Mouse (Mus musculus): ENCODE data around the gene H2-T22. TPM values are rescaled to one million over a fixed set of nuclear protein-coding genes. Genes with fewer than 3 reads are reported as not detected.

The H2-T22 gene
- polyA plus RNA-seq, 1 experiment from 2014 or later: 7.1 TPM

DNA sequence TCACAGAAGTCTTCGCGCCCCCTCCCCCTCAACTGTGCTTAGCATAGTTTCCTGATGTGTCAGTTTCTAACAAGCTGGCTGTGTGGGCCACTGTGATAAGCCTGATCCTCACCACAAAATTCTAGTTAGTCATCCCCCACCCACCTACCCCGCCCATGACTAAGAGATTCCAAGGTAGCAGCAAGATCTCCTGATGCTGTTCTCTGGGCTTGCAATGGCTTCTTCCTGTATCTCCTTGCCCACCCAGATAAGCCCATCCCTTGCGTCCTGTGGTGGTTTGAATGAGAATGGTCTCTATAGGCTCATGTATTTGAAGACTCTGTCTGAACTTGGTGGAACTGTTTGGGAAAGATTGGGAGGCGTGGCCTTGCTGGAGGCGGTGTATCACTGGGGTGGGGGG, 40.6 kb downstream of the H2-T22 start:
- Histone ChIP-seq H3K4me3 (no peak overlapping the region), H3K27ac (replicated peaks) (no peak overlapping the region), H3K9me3 (no peaks in the 10 kb centered on the region), H3K27me3 (no peaks in the 10 kb centered on the region), H3K4me2 (no peak overlapping the region), H3K9ac (no peak overlapping the region), H3K36me3 (peaks cover 12% of the 10 kb centered on the region; the same call in 1 of the 2 replicates), H3K4me1 (replicated peaks) (peaks cover 16% of the 10 kb centered on the region; the same call in 1 of the 2 replicates)
- no peak for ATAC-seq (ENCODE audit: low read depth)
- WGBS: 98% methylated on average over 6 of the region's 6 CpGs

- Histone ChIP-seq H3K27ac (replicated peaks) (no peak overlapping the region), H3K9me3 (no peaks in the 10 kb centered on the region), H3K4me2 (no peak overlapping the region), H3K4me3 (no peak overlapping the region), H3K27me3 (no peaks in the 10 kb centered on the region), H3K4me1 (replicated peaks) (peaks cover 21% of the 10 kb centered on the region), H3K9ac (no peak overlapping the region), H3K36me3 (peaks cover 5% of the 10 kb centered on the region; the same call in 1 of the 2 replicates)
- 94% methylated on average over 12 of the region's 12 CpGs for WGBS
- no peak for ATAC-seq (ENCODE audit: low read depth)
Observed at GRCm38 (mm10) chr17:36001121-36001897, 41.2 kb downstream of the H2-T22 start.

DNA sequence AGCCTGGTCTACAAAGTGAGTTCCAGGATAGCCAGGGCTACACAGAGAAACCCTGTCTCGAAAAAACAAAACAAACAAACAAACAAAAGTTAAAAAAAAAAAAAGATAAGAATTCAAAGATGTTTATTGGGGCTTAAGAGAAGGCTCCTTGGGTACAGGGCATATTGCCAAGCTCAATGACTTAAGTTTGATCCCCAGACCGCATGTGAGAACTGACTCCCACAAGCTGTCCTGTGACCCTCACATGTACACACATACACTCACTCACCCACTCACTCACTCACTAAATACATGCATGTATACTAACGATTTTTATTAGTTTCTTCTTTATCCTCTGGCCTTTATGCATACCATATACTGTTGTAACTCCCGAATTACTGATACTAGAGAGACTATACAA, 42.2 kb downstream of the H2-T22 start:
- no peaks in the 10 kb centered on the region for H3K9me3 ChIP-seq
- no peak overlapping the region for H3K9ac ChIP-seq
- no peak overlapping the region for H3K4me2 ChIP-seq
- no peak overlapping the region for H3K4me3 ChIP-seq
- WGBS: 85% methylated on average over 4 of the region's 4 CpGs
- H3K27me3 ChIP-seq: no peaks in the 10 kb centered on the region
- H3K4me1 ChIP-seq (replicated peaks): peaks cover 31% of the 10 kb centered on the region
- H3K36me3 ChIP-seq: no peaks in the 10 kb centered on the region
- H3K27ac ChIP-seq (replicated peaks): no peak overlapping the region
- ATAC-seq (ENCODE audit: low read depth): no peak

GRCm38 (mm10) chr17:35999356-35999755, 43.2 kb downstream of the H2-T22 start:
- Histone ChIP-seq H3K4me1 (replicated peaks) (peaks cover 35% of the 10 kb centered on the region), H3K27ac (replicated peaks) (no peak overlapping the region), H3K27me3 (no peaks in the 10 kb centered on the region), H3K4me2 (no peak overlapping the region), H3K9me3 (no peaks in the 10 kb centered on the region), H3K4me3 (no peak overlapping the region), H3K36me3 (no peaks in the 10 kb centered on the region), H3K9ac (no peak overlapping the region)
- no peak for ATAC-seq (ENCODE audit: low read depth)
- 92% methylated on average over 7 of the region's 7 CpGs for WGBS

DNA sequence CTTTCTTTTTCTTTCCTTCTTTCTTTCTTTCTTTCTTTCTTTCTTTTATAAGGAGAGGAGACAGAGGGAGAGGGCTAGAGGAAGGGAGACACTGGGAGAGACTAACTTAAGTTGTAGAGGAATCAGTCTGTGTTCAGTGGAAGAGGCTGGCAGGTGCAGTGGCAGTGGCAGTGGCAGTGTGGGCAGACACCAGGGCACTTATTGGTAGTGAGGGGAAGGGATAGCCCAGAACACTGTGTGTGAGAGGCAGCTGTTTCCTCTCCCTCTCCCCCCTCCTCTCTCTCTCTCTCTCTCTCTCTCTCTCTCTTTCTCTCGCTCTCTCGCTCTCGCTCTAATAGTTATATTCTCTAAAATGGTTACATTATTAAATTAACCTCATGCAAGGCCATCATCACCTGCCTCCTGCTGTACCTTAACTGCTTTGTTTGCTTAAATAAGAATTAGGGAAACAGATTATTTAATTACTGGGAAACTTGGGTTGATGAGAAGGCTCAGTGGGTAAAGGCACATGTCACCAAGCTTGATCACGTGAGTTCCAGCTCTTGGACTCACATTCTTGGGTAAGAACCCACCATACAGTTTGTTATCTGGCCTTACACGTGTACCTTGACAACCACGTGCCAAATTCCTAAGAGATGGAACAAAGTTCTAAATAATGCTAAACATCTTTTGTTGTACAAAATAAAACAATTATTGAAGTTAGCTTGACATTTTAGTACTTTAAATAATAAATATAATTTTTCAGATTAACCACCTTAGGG, 43.8 kb downstream of the H2-T22 start:
- Histone ChIP-seq H3K4me1 (replicated peaks) (peaks cover 35% of the 10 kb centered on the region), H3K27ac (replicated peaks) (no peak overlapping the region), H3K27me3 (no peaks in the 10 kb centered on the region), H3K9me3 (no peaks in the 10 kb centered on the region), H3K9ac (no peak overlapping the region), H3K4me3 (no peak overlapping the region), H3K4me2 (no peak overlapping the region), H3K36me3 (no peaks in the 10 kb centered on the region)
- no peak for ATAC-seq (ENCODE audit: low read depth)
- WGBS: 86% methylated on average over 6 of the region's 6 CpGs

DNA sequence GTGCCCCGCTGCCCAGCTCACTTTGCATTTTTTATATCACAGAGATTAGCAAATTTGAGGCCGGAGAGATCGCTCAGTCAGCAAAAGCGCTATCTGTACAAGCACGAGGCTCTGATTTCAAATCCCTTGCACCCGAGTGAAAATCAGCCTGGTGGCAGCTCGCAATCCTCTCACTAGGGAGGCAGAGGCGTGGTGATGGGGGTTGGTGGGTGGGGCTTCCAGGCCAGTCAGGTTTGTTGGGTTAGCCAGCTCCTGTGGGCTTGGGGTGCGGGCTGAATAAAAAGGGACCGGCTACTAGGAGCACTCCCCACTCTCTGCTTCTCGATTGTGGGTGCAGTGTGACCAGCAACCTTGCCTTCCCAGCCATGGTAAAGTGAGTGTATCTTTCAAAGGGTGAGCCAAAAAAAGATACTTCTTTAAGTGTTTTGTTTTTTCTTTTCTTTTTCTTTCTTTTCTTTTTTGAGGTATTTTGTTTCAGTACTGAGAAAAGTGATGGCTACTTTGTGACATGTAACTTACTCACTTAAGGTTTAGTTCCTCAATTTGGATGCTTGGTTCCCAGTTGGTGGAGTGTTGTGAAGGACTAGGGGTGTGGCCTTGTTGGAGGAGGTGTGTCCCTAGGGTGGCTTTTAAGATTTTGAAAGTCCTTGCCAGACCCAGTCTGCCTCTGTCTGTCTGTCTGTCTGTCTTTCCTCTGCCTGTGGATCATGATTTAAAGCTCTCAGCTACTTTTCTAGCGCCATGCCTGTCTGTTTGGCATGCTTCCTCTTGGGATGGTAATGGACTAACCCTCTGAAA, 44.6 kb downstream of the H2-T22 start:
- Histone ChIP-seq H3K27ac (replicated peaks) (no peak overlapping the region), H3K9me3 (no peaks in the 10 kb centered on the region), H3K9ac (0 out of 2 replicates have a peak overlapping the region, but pooled peaks have one; percentile 4), H3K4me1 (replicated peaks) (peaks cover 35% of the 10 kb centered on the region), H3K27me3 (no peaks in the 10 kb centered on the region), H3K36me3 (no peaks in the 10 kb centered on the region), H3K4me3 (no peak overlapping the region), H3K4me2 (no peak overlapping the region)
- WGBS: 64% methylated on average over 12 of the region's 12 CpGs
- ATAC-seq (ENCODE audit: low read depth): no peak

GRCm38 (mm10) chr17:35996949-35997348, 45.6 kb downstream of the H2-T22 start:
- H3K27me3 ChIP-seq: no peaks in the 10 kb centered on the region
- peaks cover 35% of the 10 kb centered on the region for H3K4me1 ChIP-seq (replicated peaks)
- no peak overlapping the region for H3K4me2 ChIP-seq
- no peaks in the 10 kb centered on the region for H3K36me3 ChIP-seq
- H3K9me3 ChIP-seq: no peaks in the 10 kb centered on the region
- peak; percentile 52 for ATAC-seq (ENCODE audit: low read depth)
- no peak overlapping the region for H3K9ac ChIP-seq
- WGBS: 4% methylated on average over 11 of the region's 11 CpGs
- H3K4me3 ChIP-seq: no peak overlapping the region
- H3K27ac ChIP-seq (replicated peaks): no peak overlapping the region

DNA sequence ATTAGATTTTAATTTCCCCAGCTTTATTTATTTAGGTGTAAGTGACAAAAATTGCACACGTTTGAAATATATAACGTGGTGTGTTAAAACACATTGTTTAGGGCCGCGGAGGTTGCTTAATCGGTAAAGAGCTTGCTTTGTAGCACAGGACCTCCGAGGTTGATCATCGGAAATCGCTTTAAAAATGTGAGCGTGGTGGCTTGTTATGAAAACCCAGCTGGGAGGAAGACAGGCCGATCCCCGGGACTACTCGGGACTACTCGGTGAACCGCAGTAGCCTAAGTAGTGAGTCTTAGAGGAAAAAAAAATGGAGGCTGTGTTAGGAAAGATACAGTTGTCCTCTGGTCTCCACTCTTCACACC, 47.7 kb downstream of the H2-T22 start:
- 6% methylated on average over 14 of the region's 14 CpGs for WGBS
- no peak for ATAC-seq (ENCODE audit: low read depth)
- Histone ChIP-seq H3K36me3 (peaks cover 1% of the 10 kb centered on the region), H3K27ac (replicated peaks) (peak overlapping the region; percentile 76), H3K4me1 (replicated peaks) (peaks cover 28% of the 10 kb centered on the region), H3K27me3 (no peaks in the 10 kb centered on the region), H3K4me3 (peak overlapping the region; percentile 69), H3K9me3 (no peaks in the 10 kb centered on the region), H3K4me2 (peak overlapping the region; percentile 70), H3K9ac (peak overlapping the region; percentile 82)

GRCm38 (mm10) chr17:35994175-35994878, 48.2 kb downstream of the H2-T22 start:
- H3K27me3 ChIP-seq: no peaks in the 10 kb centered on the region
- whole genome bisulfite sequencing: 4% methylated on average over 31 of the region's 31 CpGs
- ATAC-seq (ENCODE audit: low read depth): peak; percentile 78
- no peaks in the 10 kb centered on the region for H3K9me3 ChIP-seq
- peak overlapping the region; percentile 70 for H3K4me2 ChIP-seq
- H3K4me1 ChIP-seq (replicated peaks): peaks cover 28% of the 10 kb centered on the region
- H3K27ac ChIP-seq (replicated peaks): peak overlapping the region; percentile 76
- H3K9ac ChIP-seq: peak overlapping the region; percentile 82
- H3K4me3 ChIP-seq: peak overlapping the region; percentile 69
- H3K36me3 ChIP-seq: peaks cover 7% of the 10 kb centered on the region

DNA sequence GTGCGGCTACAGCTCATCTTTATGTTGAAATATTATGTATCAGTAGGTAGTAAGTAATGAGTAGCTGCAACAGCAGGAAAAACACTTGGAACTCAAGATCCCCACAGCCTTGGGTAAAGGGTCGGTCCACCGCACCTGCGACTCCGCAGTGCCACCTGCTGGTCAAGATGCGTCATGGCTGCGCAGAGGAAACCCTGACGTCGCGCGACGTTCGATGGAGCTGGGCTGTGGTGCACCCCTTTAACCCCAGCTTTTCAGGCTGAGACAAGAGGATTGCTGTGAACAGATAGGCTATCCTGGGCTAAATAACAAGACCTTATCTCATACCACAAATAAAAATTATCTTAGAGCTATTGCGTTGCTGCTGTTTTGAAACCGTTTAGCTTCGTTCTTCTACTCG, 48.9 kb downstream of the H2-T22 start:
- 7% methylated on average over 17 of the region's 17 CpGs for WGBS

GRCm38 (mm10) chr17:35991781-35992180, 50.8 kb downstream of the H2-T22 start:
- no peaks in the 10 kb centered on the region for H3K9me3 ChIP-seq
- H3K4me2 ChIP-seq: no peak overlapping the region
- no peak overlapping the region for H3K27ac ChIP-seq (replicated peaks)
- peak overlapping the region; percentile 22; the same call in 1 of the 2 replicates for H3K9ac ChIP-seq
- no peak for ATAC-seq (ENCODE audit: low read depth)
- no peak overlapping the region for H3K4me3 ChIP-seq
- peaks cover 32% of the 10 kb centered on the region for H3K36me3 ChIP-seq
- WGBS: 57% methylated on average over 10 of the region's 10 CpGs
- H3K4me1 ChIP-seq (replicated peaks): peaks cover 17% of the 10 kb centered on the region
- no peaks in the 10 kb centered on the region for H3K27me3 ChIP-seq

More for the DNA sequence above, 48.9 kb downstream of the H2-T22 start:
- no peaks in the 10 kb centered on the region for H3K27me3 ChIP-seq
- no peaks in the 10 kb centered on the region for H3K9me3 ChIP-seq
- peak; percentile 78 for ATAC-seq (ENCODE audit: low read depth)
- peak overlapping the region; percentile 69 for H3K4me3 ChIP-seq
- peaks cover 13% of the 10 kb centered on the region for H3K36me3 ChIP-seq
- peaks cover 28% of the 10 kb centered on the region for H3K4me1 ChIP-seq (replicated peaks)
- peak overlapping the region; percentile 70 for H3K4me2 ChIP-seq
- H3K27ac ChIP-seq (replicated peaks): no peak overlapping the region
- H3K9ac ChIP-seq: no peak overlapping the region
